Mouse (Mus musculus) c-Kit-negative CD71-positive TER-119-positive erythroid progenitor cells, embryonic 14.5 days (primary cell): ENCODE results near the gene Trim32.
A peak's percentile ranks its signal among the peaks of the same experiment; 100 is the strongest.

Source experiments
- DNase-seq: peaks from one replicate; pipeline ENCODE4 v3.0.0-alpha.2; 2013; ENCODE audit warnings: low read depth, low spot score

The Trim32 gene

GRCm38 (mm10) chr4:65604504-65605150 lies at the start of gene Trim32:
TSS of gene Trim32 (plus strand) at chr4:65604986.
- peak; percentile 65 for DNase-seq

- DNase-seq = no peak
These were observed 39.3 kb upstream of the Trim32 start for GRCm38 (mm10) chr4:65565493-65565892.

GRCm38 (mm10) chr4:65580254-65580653 lies 24.5 kb upstream of the Trim32 start:
- DNase-seq = no peak

GRCm38 (mm10) chr4:65586947-65587346 lies 17.8 kb upstream of the Trim32 start:
- DNase-seq = no peak

- DNase-seq = no peak
These were observed 15.0 kb upstream of the Trim32 start for GRCm38 (mm10) chr4:65589780-65590179.

GRCm38 (mm10) chr4:65594601-65595369 lies 10.0 kb upstream of the Trim32 start:
- DNase-seq = no peak

- no peak for DNase-seq
These were observed 441 bp downstream of the Trim32 start for GRCm38 (mm10) chr4:65605151-65605702.

GRCm38 (mm10) chr4:65607184-65607631 lies 2.4 kb downstream of the Trim32 start:
- no peak for DNase-seq

GRCm38 (mm10) chr4:65608112-65608511 lies 3.3 kb downstream of the Trim32 start:
- no peak for DNase-seq

GRCm38 (mm10) chr4:65610329-65610728 lies 5.5 kb downstream of the Trim32 start:
- DNase-seq = no peak

GRCm38 (mm10) chr4:65610896-65611295 lies 6.1 kb downstream of the Trim32 start:
- no peak for DNase-seq

- DNase-seq = no peak
These were observed 8.3 kb downstream of the Trim32 start for GRCm38 (mm10) chr4:65613135-65613534.

- no peak for DNase-seq
These were observed 15.3 kb downstream of the Trim32 start for GRCm38 (mm10) chr4:65620125-65620524.

GRCm38 (mm10) chr4:65638231-65638630 lies 33.4 kb downstream of the Trim32 start:
- DNase-seq = no peak

GRCm38 (mm10) chr4:65642611-65643010 lies 37.8 kb downstream of the Trim32 start:
- DNase-seq = no peak

- no peak for DNase-seq
These were observed 49.9 kb downstream of the Trim32 start for GRCm38 (mm10) chr4:65654723-65655122.

GRCm38 (mm10) chr4:65663176-65663575 lies 58.4 kb downstream of the Trim32 start:
- DNase-seq = no peak
